Mouse (Mus musculus) lung, embryonic 15.5 days (tissue): ENCODE data around the gene Slc4a3. TPM values are rescaled to one million over a fixed set of nuclear protein-coding genes. Genes with fewer than 3 reads are reported as not detected.

ENCODE experiments used
- ATAC-seq: fragments of 200-750 bp; cut with Nextera tagmentation; 2 replicates; pipeline ENCODE4 v1.8.0; 2017; ENCODE audit warnings: moderate number of reproducible peaks, borderline replicate concordance; ENCODE audit not compliant: low FRiP score, low TSS enrichment; ENCODE audit errors: extremely low read depth
- H3K27ac ChIP-seq: fragments of 300-500 bp; sonication (generic); 2 replicates; pipeline ENCODE4 v1.5.1; 2015; ENCODE audit warnings: moderate library complexity, mild to moderate bottlenecking, inconsistent platforms
- H3K27me3 ChIP-seq: fragments of 300-500 bp; sonication (generic); 2 replicates; pipeline ENCODE4 v1.6.1; 2015; ENCODE audit warnings: inconsistent platforms
- H3K36me3 ChIP-seq: fragments of 300-500 bp; sonication (generic); 2 replicates; pipeline ENCODE4 v1.6.1; 2015; ENCODE audit warnings: inconsistent platforms
- H3K4me1 ChIP-seq: fragments of 300-500 bp; sonication (generic); 2 replicates; pipeline ENCODE4 v1.6.1; 2015; ENCODE audit warnings: inconsistent platforms
- H3K4me2 ChIP-seq: fragments of 300-500 bp; sonication (generic); 2 replicates; pipeline ENCODE4 v1.6.1; 2015; ENCODE audit warnings: inconsistent platforms, mild to moderate bottlenecking, moderate library complexity
- H3K4me3 ChIP-seq: fragments of 300-500 bp; sonication (generic); 2 replicates; pipeline ENCODE4 v1.5.1; 2015; ENCODE audit warnings: mild to moderate bottlenecking, inconsistent platforms
- H3K9ac ChIP-seq: fragments of 300-500 bp; sonication (generic); 2 replicates; pipeline ENCODE4 v1.6.1; 2015; ENCODE audit warnings: inconsistent platforms
- H3K9me3 ChIP-seq: fragments of 300-500 bp; sonication (generic); 2 replicates; pipeline ENCODE4 v1.6.1; 2016; ENCODE audit warnings: inconsistent platforms
- whole genome bisulfite sequencing: fragments of 180-500 bp; shearing (Covaris S2); methylation state at CpG from one replicate; pipeline ENCODE4 v1.1.7; 2015; 5-methylcytosine and 5-hydroxymethylcytosine counted together
- polyA plus RNA-seq: library from polyadenylated mRNA; unstranded; fragments of >200 nt; fragmentation: Nextera tagmentation; extraction: Ambion mirVana; gene quantifications from 2 replicates; pipeline ENCODE4 v1.2.1, GENCODE M21; 2015

Gene Slc4a3
- polyA plus RNA-seq, 1 experiment from 2014 or later, result 13.2 TPM

- H3K9me3 ChIP-seq, result no peaks in the 10 kb centered on the region
- no peak overlapping the region for H3K4me2 ChIP-seq
- H3K27ac ChIP-seq, result no peak overlapping the region
- WGBS, result 84% methylated on average over 19 of the region's 19 CpGs
- H3K36me3 ChIP-seq, result peaks cover 38% of the 10 kb centered on the region; the same call in 1 of the 2 replicates
- H3K27me3 ChIP-seq, result no peaks in the 10 kb centered on the region
- ATAC-seq, result no peak
- H3K4me3 ChIP-seq, result no peak overlapping the region
- no peak overlapping the region for H3K9ac ChIP-seq
- H3K4me1 ChIP-seq, result no peaks in the 10 kb centered on the region
These were observed 13.5 kb upstream of the Slc4a3 start for GRCm38 (mm10) chr1:75532280-75533172.

DNA sequence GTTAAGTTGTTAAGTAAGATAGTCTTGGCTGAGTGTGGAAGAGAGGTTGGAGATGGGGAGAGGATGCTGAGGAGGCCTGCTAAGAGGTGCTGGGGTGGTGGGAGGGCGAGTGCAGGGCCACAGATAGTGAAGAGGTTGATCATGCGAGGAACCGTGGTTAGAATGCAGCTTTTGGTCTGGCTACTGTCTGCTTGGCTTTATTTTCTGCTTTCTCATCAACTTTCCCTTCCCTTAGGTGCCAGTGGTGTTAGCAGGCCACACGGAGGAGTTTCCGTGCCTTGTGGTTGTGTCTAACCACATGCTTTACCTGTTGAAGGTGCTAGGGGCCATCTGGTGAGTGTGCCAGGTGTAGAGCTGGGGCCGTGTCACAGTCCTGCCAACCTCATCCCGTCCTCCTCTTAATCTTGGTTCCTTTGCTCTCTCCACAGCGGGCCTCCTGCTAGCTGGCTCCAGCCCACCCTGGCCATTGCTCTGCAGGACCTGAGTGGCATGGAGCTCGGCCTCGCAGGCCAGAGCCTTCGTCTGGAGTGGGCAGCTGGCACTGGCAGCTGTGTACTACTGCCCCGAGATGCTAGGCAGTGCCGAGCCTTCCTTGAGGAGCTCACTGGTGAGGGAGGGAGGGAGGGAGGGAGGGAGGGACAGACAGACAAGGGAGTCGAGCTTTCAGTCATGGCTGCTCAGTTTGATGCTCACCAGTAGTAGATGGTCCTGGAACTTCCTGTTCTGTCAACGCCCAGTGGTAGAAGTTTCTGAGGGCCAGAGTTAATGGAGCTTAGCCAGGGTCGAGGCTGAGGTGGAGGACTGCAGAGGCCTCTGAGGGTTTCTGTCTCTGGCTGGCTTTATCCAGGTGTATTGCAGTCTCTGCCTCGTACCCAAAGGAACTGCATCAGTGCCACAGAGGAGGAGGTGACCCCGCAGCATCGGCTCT, 12.5 kb upstream of the Slc4a3 start:
- H3K4me3 ChIP-seq, result no peak overlapping the region
- no peaks in the 10 kb centered on the region for H3K27me3 ChIP-seq
- H3K4me1 ChIP-seq, result no peaks in the 10 kb centered on the region
- H3K36me3 ChIP-seq, result peaks cover 32% of the 10 kb centered on the region; the same call in 1 of the 2 replicates
- no peak overlapping the region for H3K27ac ChIP-seq
- no peak overlapping the region for H3K9ac ChIP-seq
- H3K4me2 ChIP-seq, result no peak overlapping the region
- whole genome bisulfite sequencing, result 84% methylated on average over 19 of the region's 19 CpGs
- H3K9me3 ChIP-seq, result no peaks in the 10 kb centered on the region
- ATAC-seq, result no peak

GRCm38 (mm10) chr1:75537587-75537986, 8.5 kb upstream of the Slc4a3 start:
- H3K27me3 ChIP-seq, result no peaks in the 10 kb centered on the region
- WGBS, result 68% methylated on average over 2 of the region's 2 CpGs
- no peak overlapping the region for H3K4me3 ChIP-seq
- no peak for ATAC-seq
- H3K36me3 ChIP-seq, result peaks cover 23% of the 10 kb centered on the region; the same call in 1 of the 2 replicates
- H3K9me3 ChIP-seq, result no peaks in the 10 kb centered on the region
- H3K9ac ChIP-seq, result no peak overlapping the region
- no peak overlapping the region for H3K4me2 ChIP-seq
- no peak overlapping the region for H3K27ac ChIP-seq
- no peaks in the 10 kb centered on the region for H3K4me1 ChIP-seq

DNA sequence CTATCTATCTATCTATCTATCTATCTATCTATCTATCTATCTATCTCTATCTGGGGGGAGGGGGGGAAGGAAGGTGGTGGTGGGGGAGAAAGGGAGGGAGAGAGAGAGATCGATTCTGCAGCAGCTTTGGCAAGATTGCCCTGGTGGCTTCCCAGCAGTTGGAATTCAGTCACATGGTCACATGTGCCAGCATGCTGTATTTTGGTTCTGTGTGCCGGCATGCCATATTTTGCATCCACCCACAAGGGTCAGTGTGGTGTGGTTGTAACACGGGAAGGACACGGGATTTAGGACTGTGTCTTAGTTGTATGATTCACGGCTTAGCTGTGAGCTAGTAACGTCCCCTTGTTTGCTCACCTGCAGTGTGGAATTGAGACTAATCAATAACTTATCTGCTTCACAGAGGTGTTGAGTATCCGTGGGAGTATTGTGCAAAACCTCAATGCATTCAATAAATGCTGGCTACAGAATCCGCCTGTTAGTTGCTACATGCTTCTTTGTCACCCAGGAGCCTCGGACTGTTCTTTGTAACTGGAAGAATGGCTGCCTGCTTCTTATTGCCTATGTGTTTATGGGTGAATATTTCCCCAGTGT, 7.4 kb upstream of the Slc4a3 start:
- Histone ChIP-seq H3K4me2 (no peak overlapping the region), H3K9me3 (no peaks in the 10 kb centered on the region), H3K36me3 (peaks cover 16% of the 10 kb centered on the region; the same call in 1 of the 2 replicates), H3K9ac (no peak overlapping the region), H3K27me3 (no peaks in the 10 kb centered on the region), H3K4me3 (no peak overlapping the region), H3K4me1 (no peaks in the 10 kb centered on the region), H3K27ac (no peak overlapping the region)
- no peak for ATAC-seq
- 72% methylated on average over 9 of the region's 9 CpGs for WGBS

DNA sequence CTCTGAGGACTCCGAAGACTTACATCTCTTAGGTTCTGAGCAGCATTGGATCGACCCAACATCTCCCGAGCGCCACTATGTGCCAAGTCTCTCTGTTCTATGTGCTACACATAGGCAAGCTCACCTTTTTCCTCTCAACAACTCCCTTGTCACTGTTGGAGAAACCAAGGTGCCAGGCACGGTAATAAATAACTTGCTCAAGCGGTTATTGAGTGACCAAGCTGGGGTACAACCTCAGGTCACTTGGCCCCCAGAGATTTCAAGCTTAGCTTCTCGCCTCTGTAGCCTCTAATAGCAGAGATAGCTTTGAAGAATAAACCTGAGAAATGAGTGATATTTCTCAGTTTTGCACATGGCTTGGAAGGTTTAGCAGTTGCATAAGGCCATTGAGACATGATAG, 4.6 kb upstream of the Slc4a3 start:
- Histone ChIP-seq H3K4me2 (no peak overlapping the region), H3K4me3 (no peak overlapping the region), H3K36me3 (no peaks in the 10 kb centered on the region), H3K27me3 (no peaks in the 10 kb centered on the region), H3K27ac (no peak overlapping the region), H3K4me1 (peaks cover 4% of the 10 kb centered on the region), H3K9me3 (no peaks in the 10 kb centered on the region), H3K9ac (no peak overlapping the region)
- no peak for ATAC-seq
- WGBS, result 89% methylated on average over 7 of the region's 7 CpGs

GRCm38 (mm10) chr1:75544351-75544750, 1.7 kb upstream of the Slc4a3 start:
- H3K9me3 ChIP-seq, result no peaks in the 10 kb centered on the region
- H3K4me2 ChIP-seq, result no peak overlapping the region
- no peak for ATAC-seq
- no peak overlapping the region for H3K9ac ChIP-seq
- H3K27ac ChIP-seq, result no peak overlapping the region
- no peak overlapping the region for H3K4me3 ChIP-seq
- peaks cover 11% of the 10 kb centered on the region for H3K4me1 ChIP-seq
- peaks cover 5% of the 10 kb centered on the region; the same call in 1 of the 2 replicates for H3K27me3 ChIP-seq
- H3K36me3 ChIP-seq, result no peaks in the 10 kb centered on the region
- 77% methylated on average over 6 of the region's 6 CpGs for WGBS

DNA sequence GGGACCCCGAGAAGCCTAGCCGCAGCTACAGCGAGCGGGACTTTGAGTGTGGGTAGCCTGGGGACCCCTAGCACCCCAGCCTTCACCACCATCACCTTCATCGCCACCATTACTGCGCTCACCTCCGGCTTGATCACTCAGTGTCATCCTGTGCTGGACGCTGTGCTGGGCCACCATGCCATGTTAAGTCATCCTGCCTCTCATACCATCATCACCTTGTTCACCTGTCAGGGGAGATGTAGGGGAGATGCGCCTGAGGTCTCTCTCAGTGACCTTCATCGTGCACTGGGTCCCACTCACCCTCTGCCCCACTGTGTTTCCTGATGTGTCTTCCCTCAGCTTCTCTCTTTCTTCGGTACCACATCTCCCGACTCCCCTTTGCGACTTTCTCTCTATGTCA, 1.3 kb downstream of the Slc4a3 start:
- H3K9me3 ChIP-seq, result no peaks in the 10 kb centered on the region
- peaks cover 5% of the 10 kb centered on the region; the same call in 1 of the 2 replicates for H3K27me3 ChIP-seq
- WGBS, result 92% methylated on average over 13 of the region's 13 CpGs
- no peak overlapping the region for H3K27ac ChIP-seq
- ATAC-seq, result no peak
- H3K36me3 ChIP-seq, result peaks cover 5% of the 10 kb centered on the region; the same call in 1 of the 2 replicates
- peak overlapping the region; percentile 83; the same call in 1 of the 2 replicates for H3K4me2 ChIP-seq
- H3K9ac ChIP-seq, result no peak overlapping the region
- peak overlapping the region; percentile 73; the same call in 1 of the 2 replicates for H3K4me3 ChIP-seq
- peaks cover 11% of the 10 kb centered on the region for H3K4me1 ChIP-seq

GRCm38 (mm10) chr1:75548083-75548482, 2.0 kb downstream of the Slc4a3 start:
- H3K9ac ChIP-seq, result no peak overlapping the region
- no peaks in the 10 kb centered on the region for H3K9me3 ChIP-seq
- H3K4me3 ChIP-seq, result no peak overlapping the region
- peaks cover 11% of the 10 kb centered on the region for H3K4me1 ChIP-seq
- H3K27me3 ChIP-seq, result peaks cover 5% of the 10 kb centered on the region; the same call in 1 of the 2 replicates
- no peak overlapping the region for H3K27ac ChIP-seq
- ATAC-seq, result no peak
- H3K36me3 ChIP-seq, result peaks cover 5% of the 10 kb centered on the region; the same call in 1 of the 2 replicates
- 90% methylated on average over 3 of the region's 3 CpGs for WGBS
- H3K4me2 ChIP-seq, result no peak overlapping the region

DNA sequence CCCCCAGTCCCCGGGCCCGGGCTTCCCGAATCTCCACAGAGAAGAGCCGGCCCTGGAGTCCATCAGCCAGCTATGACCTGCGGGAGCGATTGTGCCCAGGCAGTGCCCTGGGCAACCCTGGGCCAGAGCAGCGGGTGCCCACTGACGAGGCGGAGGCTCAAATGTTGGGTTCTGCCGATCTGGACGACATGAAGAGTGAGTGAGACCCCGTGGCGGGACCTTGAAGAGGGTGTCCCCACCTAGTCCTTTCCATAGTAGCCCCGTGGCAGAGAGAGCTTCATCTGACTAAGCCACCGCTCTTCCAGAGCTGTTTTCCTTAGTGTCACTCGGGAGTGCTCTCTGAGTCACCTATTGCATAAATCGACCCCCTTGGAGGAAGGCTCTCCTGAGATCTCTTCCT, 2.8 kb downstream of the Slc4a3 start:
- Histone ChIP-seq H3K27ac (no peak overlapping the region), H3K36me3 (peaks cover 5% of the 10 kb centered on the region; the same call in 1 of the 2 replicates), H3K9ac (no peak overlapping the region), H3K9me3 (no peaks in the 10 kb centered on the region), H3K4me2 (no peak overlapping the region), H3K4me1 (peaks cover 11% of the 10 kb centered on the region), H3K27me3 (peaks cover 5% of the 10 kb centered on the region; the same call in 1 of the 2 replicates), H3K4me3 (no peak overlapping the region)
- 85% methylated on average over 17 of the region's 17 CpGs for WGBS
- ATAC-seq, result no peak

DNA sequence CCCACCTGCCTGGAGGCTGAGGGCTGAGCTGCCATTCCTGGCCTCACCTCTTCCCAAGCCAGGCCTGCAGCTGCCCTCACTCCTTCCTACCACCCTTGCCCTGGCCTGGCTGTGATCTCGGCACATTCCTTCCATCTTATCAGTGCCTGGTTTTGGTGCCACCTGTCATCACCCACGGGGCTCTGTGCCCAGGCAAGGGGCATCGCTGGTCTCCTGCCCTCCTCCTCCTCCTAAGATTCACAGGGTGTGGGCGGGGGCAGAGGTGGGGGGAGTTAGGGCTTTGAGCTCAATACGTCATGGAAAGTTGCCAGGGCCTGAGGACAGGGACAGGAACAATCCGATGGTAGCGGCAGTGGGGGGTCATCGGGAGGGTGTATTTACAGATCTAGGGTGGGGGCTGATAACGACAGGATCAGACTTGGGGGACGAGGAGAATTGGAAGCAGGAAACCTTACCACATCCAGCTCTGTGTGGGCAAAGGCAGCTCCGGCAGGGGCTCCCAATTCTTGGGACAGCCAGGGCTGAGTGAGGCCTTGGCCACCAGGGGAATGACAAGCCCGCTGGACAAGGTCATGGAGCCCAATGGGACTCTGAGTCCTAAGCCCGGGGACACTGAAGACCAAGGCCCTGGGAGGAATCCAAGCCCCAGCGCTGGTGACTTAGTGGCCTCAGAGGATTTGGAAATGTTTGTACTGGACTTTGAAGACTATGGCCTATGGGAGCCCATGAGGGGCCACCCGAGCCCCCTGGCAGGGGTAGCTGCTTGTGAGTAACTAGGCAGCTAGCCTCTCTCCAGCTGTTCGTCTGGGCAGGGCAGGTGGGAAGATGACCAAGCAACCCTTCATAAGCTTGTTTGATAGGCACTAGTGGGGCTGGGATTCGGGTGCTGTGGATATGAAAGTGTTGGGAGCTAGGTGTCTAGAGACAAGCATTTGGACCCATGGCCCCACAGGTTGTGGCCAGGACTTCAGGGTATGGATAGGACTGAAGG, 3.5 kb downstream of the Slc4a3 start:
- no peak for ATAC-seq
- WGBS, result 63% methylated on average over 17 of the region's 17 CpGs
- Histone ChIP-seq H3K9ac (no peak overlapping the region), H3K9me3 (no peaks in the 10 kb centered on the region), H3K4me2 (no peak overlapping the region), H3K4me1 (peaks cover 11% of the 10 kb centered on the region), H3K36me3 (peaks cover 5% of the 10 kb centered on the region; the same call in 1 of the 2 replicates), H3K27ac (no peak overlapping the region), H3K4me3 (no peak overlapping the region), H3K27me3 (peaks cover 5% of the 10 kb centered on the region; the same call in 1 of the 2 replicates)
